Mouse (Mus musculus): ENCODE measurements around the gene Adap1. TPM values are rescaled to one million over a fixed set of nuclear protein-coding genes. Genes with fewer than 3 reads are reported as not detected.
A peak's percentile ranks its signal among the peaks of the same experiment; 100 is the strongest.
"Not testable (repeated sequence)": the region's sequence is repeated elsewhere in the genome, so short reads cannot be mapped to it uniquely, and the experiment has no call there.

Gene Adap1
- polyA plus RNA-seq, 1 experiment from 2014 or later = 7.7 TPM

- peak overlapping the region; percentile 98 for H3K4me2 ChIP-seq (ENCODE audit: low read length)
- H3K36me3 ChIP-seq (ENCODE audit: control insufficient read depth, insufficient read depth, low read length) = peaks cover 29% of the 10 kb centered on the region
- no peaks in the 10 kb centered on the region for H3K27me3 ChIP-seq (replicated peaks; ENCODE audit: control insufficient read depth, insufficient read depth, low read length)
- H3K27ac ChIP-seq (ENCODE audit: low read depth) = peak overlapping the region; percentile 75
- peak overlapping the region; percentile 96 for H3K4me3 ChIP-seq (ENCODE audit: low read depth, low read length)
- peak; percentile 90 for ATAC-seq (replicated peaks; ENCODE audit: low FRiP score, low TSS enrichment, low read depth)
- H3K4me1 ChIP-seq (replicated peaks; ENCODE audit: control insufficient read depth, insufficient read depth, low read length) = peaks cover 9% of the 10 kb centered on the region
- WGBS = under 1% methylated on average over 33 of the region's 33 CpGs
- peak; percentile 99 for DNase-seq (ENCODE audit: low spot score)
- H3K9ac ChIP-seq (ENCODE audit: low read length) = peak overlapping the region; percentile 88
- H3K9me3 ChIP-seq (ENCODE audit: control insufficient read depth, low read length) = no peaks in the 10 kb centered on the region
Measured at GRCm38 (mm10) chr5:139344687-139345363, 19.4 kb upstream of the Adap1 start.

GRCm38 (mm10) chr5:139344021-139344686 lies 18.7 kb upstream of the Adap1 start:
- H3K27me3 ChIP-seq (replicated peaks; ENCODE audit: control insufficient read depth, insufficient read depth, low read length) = no peaks in the 10 kb centered on the region
- ATAC-seq (replicated peaks; ENCODE audit: low FRiP score, low TSS enrichment, low read depth) = peak; percentile 53
- no peak overlapping the region for H3K27ac ChIP-seq (ENCODE audit: low read depth)
- peak; percentile 91 for DNase-seq (ENCODE audit: low spot score)
- peak overlapping the region; percentile 98 for H3K4me2 ChIP-seq (ENCODE audit: low read length)
- whole genome bisulfite sequencing = 6% methylated on average over 12 of the region's 12 CpGs
- no peaks in the 10 kb centered on the region for H3K9me3 ChIP-seq (ENCODE audit: control insufficient read depth, low read length)
- H3K4me1 ChIP-seq (replicated peaks; ENCODE audit: control insufficient read depth, insufficient read depth, low read length) = peaks cover 9% of the 10 kb centered on the region
- H3K9ac ChIP-seq (ENCODE audit: low read length) = peak overlapping the region; percentile 88
- peak overlapping the region; percentile 96 for H3K4me3 ChIP-seq (ENCODE audit: low read depth, low read length)
- H3K36me3 ChIP-seq (ENCODE audit: control insufficient read depth, insufficient read depth, low read length) = peaks cover 35% of the 10 kb centered on the region

- WGBS = 81% methylated on average over 11 of the region's 11 CpGs
- ATAC-seq (replicated peaks; ENCODE audit: low FRiP score, low TSS enrichment, low read depth) (no peak), DNase-seq (ENCODE audit: low spot score) (no peak)
- H3K9me3 ChIP-seq (ENCODE audit: control insufficient read depth, low read length) = no peaks in the 10 kb centered on the region
- no peak overlapping the region for H3K9ac ChIP-seq (ENCODE audit: low read length)
- no peaks in the 10 kb centered on the region for H3K4me1 ChIP-seq (replicated peaks; ENCODE audit: control insufficient read depth, insufficient read depth, low read length)
- no peak overlapping the region for H3K27ac ChIP-seq (ENCODE audit: low read depth)
- H3K4me2 ChIP-seq (ENCODE audit: low read length) = no peak overlapping the region
- H3K27me3 ChIP-seq (replicated peaks; ENCODE audit: control insufficient read depth, insufficient read depth, low read length) = no peaks in the 10 kb centered on the region
- no peak overlapping the region for H3K4me3 ChIP-seq (ENCODE audit: low read depth, low read length)
- H3K36me3 ChIP-seq (ENCODE audit: control insufficient read depth, insufficient read depth, low read length) = peaks cover 69% of the 10 kb centered on the region
Measured at GRCm38 (mm10) chr5:139338891-139339290, 13.5 kb upstream of the Adap1 start.

- DNase-seq (ENCODE audit: low spot score) (no peak), ATAC-seq (replicated peaks; ENCODE audit: low FRiP score, low TSS enrichment, low read depth) (no peak)
- no peaks in the 10 kb centered on the region for H3K27me3 ChIP-seq (replicated peaks; ENCODE audit: control insufficient read depth, insufficient read depth, low read length)
- H3K27ac ChIP-seq (ENCODE audit: low read depth) = no peak overlapping the region
- WGBS = 78% methylated on average over 3 of the region's 3 CpGs
- H3K9me3 ChIP-seq (ENCODE audit: control insufficient read depth, low read length) = no peaks in the 10 kb centered on the region
- H3K4me1 ChIP-seq (replicated peaks; ENCODE audit: control insufficient read depth, insufficient read depth, low read length) = no peaks in the 10 kb centered on the region
- H3K4me3 ChIP-seq (ENCODE audit: low read depth, low read length) = no peak overlapping the region
- no peak overlapping the region for H3K9ac ChIP-seq (ENCODE audit: low read length)
- peaks cover 69% of the 10 kb centered on the region for H3K36me3 ChIP-seq (ENCODE audit: control insufficient read depth, insufficient read depth, low read length)
- no peak overlapping the region for H3K4me2 ChIP-seq (ENCODE audit: low read length)
Measured at GRCm38 (mm10) chr5:139338403-139338802, 13.0 kb upstream of the Adap1 start.

GRCm38 (mm10) chr5:139337826-139338370 lies 12.5 kb upstream of the Adap1 start:
- Histone ChIP-seq H3K36me3 (ENCODE audit: control insufficient read depth, insufficient read depth, low read length) (peaks cover 68% of the 10 kb centered on the region), H3K9me3 (ENCODE audit: control insufficient read depth, low read length) (no peaks in the 10 kb centered on the region), H3K4me1 (replicated peaks; ENCODE audit: control insufficient read depth, insufficient read depth, low read length) (no peaks in the 10 kb centered on the region), H3K27ac (ENCODE audit: low read depth) (no peak overlapping the region), H3K9ac (ENCODE audit: low read length) (no peak overlapping the region), H3K27me3 (replicated peaks; ENCODE audit: control insufficient read depth, insufficient read depth, low read length) (no peaks in the 10 kb centered on the region), H3K4me2 (ENCODE audit: low read length) (no peak overlapping the region), H3K4me3 (ENCODE audit: low read depth, low read length) (no peak overlapping the region)
- DNase-seq (ENCODE audit: low spot score) (no peak), ATAC-seq (replicated peaks; ENCODE audit: low FRiP score, low TSS enrichment, low read depth) (no peak)
- 83% methylated on average over 13 of the region's 13 CpGs for WGBS

GRCm38 (mm10) chr5:139335634-139336033 lies 10.2 kb upstream of the Adap1 start:
- Histone ChIP-seq H3K9me3 (ENCODE audit: control insufficient read depth, low read length) (no peaks in the 10 kb centered on the region), H3K4me3 (ENCODE audit: low read depth, low read length) (no peak overlapping the region), H3K36me3 (ENCODE audit: control insufficient read depth, insufficient read depth, low read length) (peaks cover 48% of the 10 kb centered on the region), H3K27me3 (replicated peaks; ENCODE audit: control insufficient read depth, insufficient read depth, low read length) (no peaks in the 10 kb centered on the region), H3K9ac (ENCODE audit: low read length) (no peak overlapping the region), H3K4me2 (ENCODE audit: low read length) (no peak overlapping the region), H3K4me1 (replicated peaks; ENCODE audit: control insufficient read depth, insufficient read depth, low read length) (no peaks in the 10 kb centered on the region; the same call in 1 of the 2 replicates), H3K27ac (ENCODE audit: low read depth) (no peak overlapping the region)
- ATAC-seq (replicated peaks; ENCODE audit: low FRiP score, low TSS enrichment, low read depth) = no peak; the same call in 1 of the 2 replicates
- DNase-seq (ENCODE audit: low spot score) = no peak
- WGBS = 95% methylated on average over 4 of the region's 4 CpGs

- DNase-seq (ENCODE audit: low spot score) = not testable (repeated sequence)
- 85% methylated on average over 10 of the region's 10 CpGs for WGBS
Measured at GRCm38 (mm10) chr5:139334394-139334793, 9.0 kb upstream of the Adap1 start.

GRCm38 (mm10) chr5:139333301-139334013 lies 8.0 kb upstream of the Adap1 start:
- Histone ChIP-seq H3K27ac (ENCODE audit: low read depth) (peak overlapping the region; percentile 77), H3K4me1 (replicated peaks; ENCODE audit: control insufficient read depth, insufficient read depth, low read length) (no peaks in the 10 kb centered on the region; the same call in 1 of the 2 replicates), H3K27me3 (replicated peaks; ENCODE audit: control insufficient read depth, insufficient read depth, low read length) (no peaks in the 10 kb centered on the region), H3K4me3 (ENCODE audit: low read depth, low read length) (no peak overlapping the region), H3K4me2 (ENCODE audit: low read length) (no peak overlapping the region), H3K9ac (ENCODE audit: low read length) (no peak overlapping the region), H3K36me3 (ENCODE audit: control insufficient read depth, insufficient read depth, low read length) (peaks cover 27% of the 10 kb centered on the region), H3K9me3 (ENCODE audit: control insufficient read depth, low read length) (no peaks in the 10 kb centered on the region)
- WGBS = 74% methylated on average over 16 of the region's 16 CpGs
- DNase-seq (ENCODE audit: low spot score) (no peak), ATAC-seq (replicated peaks; ENCODE audit: low FRiP score, low TSS enrichment, low read depth) (no peak)

More at GRCm38 (mm10) chr5:139334394-139334793, 9.0 kb upstream of the Adap1 start:
- H3K27ac ChIP-seq (ENCODE audit: low read depth); H3K4me2 ChIP-seq (ENCODE audit: low read length); ATAC-seq (replicated peaks; ENCODE audit: low FRiP score, low TSS enrichment, low read depth); H3K9me3 ChIP-seq (ENCODE audit: control insufficient read depth, low read length); H3K4me3 ChIP-seq (ENCODE audit: low read depth, low read length); H3K27me3 ChIP-seq (replicated peaks; ENCODE audit: control insufficient read depth, insufficient read depth, low read length); H3K4me1 ChIP-seq (replicated peaks; ENCODE audit: control insufficient read depth, insufficient read depth, low read length); H3K9ac ChIP-seq (ENCODE audit: low read length): not testable (repeated sequence)
- peaks cover 36% of the 10 kb centered on the region for H3K36me3 ChIP-seq (ENCODE audit: control insufficient read depth, insufficient read depth, low read length)
